Mouse (Mus musculus): Measurements from ENCODE around the gene Det1. TPM values are rescaled to one million over a fixed set of nuclear protein-coding genes. Genes with fewer than 3 reads are reported as not detected.
A peak's percentile ranks its signal among the peaks of the same experiment; 100 is the strongest.

The Det1 gene
- polyA plus RNA-seq (2014; fragmentation: Nextera tagmentation; extraction: Ambion mirVana), result 12.9 and 14.9 TPM in 2 replicates

DNA sequence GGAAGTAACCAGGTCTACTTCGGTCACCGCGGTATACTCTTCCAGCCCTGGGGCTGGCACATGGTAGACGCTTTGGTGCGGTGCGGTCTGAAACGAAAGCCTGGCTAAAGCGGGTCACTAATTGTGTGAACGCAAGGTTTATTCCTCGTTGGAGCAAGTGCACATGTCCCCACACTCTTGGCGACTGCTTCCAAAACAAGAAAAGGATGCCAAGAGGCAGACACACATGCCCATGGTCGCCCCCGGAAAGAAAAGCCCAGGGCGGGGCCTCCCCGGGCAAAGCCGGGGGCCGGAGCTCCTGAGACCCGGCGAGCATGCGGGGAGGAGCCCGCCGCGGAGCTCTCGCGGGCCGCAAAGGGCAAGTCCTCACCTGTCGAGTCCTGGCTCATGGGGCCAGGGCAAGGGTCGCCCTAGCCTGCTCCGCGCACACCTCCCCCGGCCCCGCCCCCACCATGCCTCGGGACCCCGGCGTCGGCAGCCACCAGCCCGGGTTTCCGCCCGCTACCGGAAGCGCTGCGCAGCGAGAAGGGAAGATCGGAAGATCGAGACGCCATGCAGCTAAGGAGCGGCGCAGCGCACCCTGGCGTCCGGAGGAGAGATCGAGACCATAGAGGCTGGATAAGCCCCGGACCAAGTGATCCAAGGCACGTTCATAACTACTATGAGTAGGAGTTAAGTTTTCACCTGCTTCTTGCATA, at the start of gene Det1:
Gene Det1, minus strand, starts transcription at position 527 of the 698 bp plus-strand sequence.
- under 1% methylated on average over 51 of the region's 54 CpGs for WGBS
- H3K4me2 ChIP-seq (ENCODE audit: low read depth, low read length), result peak within 1 kb of the TSS; percentile 86
- peak within 1 kb of the TSS; percentile 80 for H3K27ac ChIP-seq (ENCODE audit: low read depth, low read length)
- H3K9ac ChIP-seq (replicated peaks; ENCODE audit: low read depth, low read length), result peak within 1 kb of the TSS; percentile 96
- H3K4me1 ChIP-seq (ENCODE audit: control insufficient read depth, insufficient read depth, low read length), result 0 out of 2 replicates have a peak, but pooled peaks cover 3% of the 10 kb centered on the region
- no peaks in the 10 kb centered on the region for H3K27me3 ChIP-seq (ENCODE audit: control insufficient read depth, insufficient read depth, low read length)
- H3K36me3 ChIP-seq (ENCODE audit: control insufficient read depth, insufficient read depth, low read length), result peaks cover 12% of the 10 kb centered on the region
- no peaks in the 10 kb centered on the region for H3K9me3 ChIP-seq (ENCODE audit: control insufficient read depth, low read length)
- ATAC-seq (ENCODE audit: low read depth), result peak; percentile 93
- H3K4me3 ChIP-seq (ENCODE audit: low read depth, low read length), result peak within 1 kb of the TSS; percentile 87

DNA sequence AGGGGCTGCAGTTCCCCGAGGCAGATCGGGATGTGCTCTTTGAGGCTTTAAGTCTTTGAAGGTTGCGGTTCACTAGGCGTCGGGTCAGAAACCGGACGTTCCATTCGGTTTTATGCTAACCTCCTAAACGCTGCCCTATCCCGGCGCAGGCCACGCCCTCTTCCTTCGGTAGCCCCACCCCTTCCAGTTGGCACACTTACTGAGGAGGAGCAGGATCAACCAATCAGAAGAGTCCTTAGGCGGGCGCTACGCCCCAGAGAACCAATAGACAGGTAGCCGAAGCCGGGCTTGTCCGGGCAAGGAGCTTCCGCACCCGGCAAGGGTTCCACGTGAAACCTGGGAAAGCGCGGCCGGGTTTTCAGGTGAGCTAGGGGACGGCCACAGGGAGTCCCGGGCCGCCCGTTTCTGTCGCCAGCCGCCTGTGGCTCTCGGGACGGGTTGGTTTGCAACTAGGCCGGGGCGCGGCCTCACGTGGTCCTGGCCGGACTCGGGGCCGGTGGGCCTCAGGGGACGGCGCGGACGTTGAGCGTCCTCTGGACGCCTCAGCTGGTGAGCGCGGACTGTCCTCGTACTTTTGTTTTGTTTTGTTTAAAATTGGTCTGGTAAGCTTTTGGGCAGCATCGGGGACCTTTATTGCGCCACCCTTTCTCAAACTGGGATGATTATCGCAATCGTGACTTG, 48.7 kb upstream of the Det1 start, which contains the start of gene Aen:
Gene Aen, plus strand, starts transcription at position 202 of the 681 bp plus-strand sequence.
- Histone ChIP-seq H3K4me2 (ENCODE audit: low read depth, low read length) (peak within 1 kb of the TSS; percentile 80), H3K9me3 (ENCODE audit: control insufficient read depth, low read length) (no peaks in the 10 kb centered on the region), H3K27me3 (ENCODE audit: control insufficient read depth, insufficient read depth, low read length) (no peaks in the 10 kb centered on the region), H3K4me3 (ENCODE audit: low read depth, low read length) (peak within 1 kb of the TSS; percentile 95), H3K4me1 (ENCODE audit: control insufficient read depth, insufficient read depth, low read length) (peaks cover 5% of the 10 kb centered on the region; the same call in 1 of the 2 replicates), H3K27ac (ENCODE audit: low read depth, low read length) (no peak within 1 kb of the TSS), H3K36me3 (ENCODE audit: control insufficient read depth, insufficient read depth, low read length) (no peaks in the 10 kb centered on the region), H3K9ac (replicated peaks; ENCODE audit: low read depth, low read length) (peak within 1 kb of the TSS; percentile 70)
- WGBS, result 1% methylated on average over 53 of the region's 53 CpGs
- peak; percentile 99 for ATAC-seq (ENCODE audit: low read depth)

DNA sequence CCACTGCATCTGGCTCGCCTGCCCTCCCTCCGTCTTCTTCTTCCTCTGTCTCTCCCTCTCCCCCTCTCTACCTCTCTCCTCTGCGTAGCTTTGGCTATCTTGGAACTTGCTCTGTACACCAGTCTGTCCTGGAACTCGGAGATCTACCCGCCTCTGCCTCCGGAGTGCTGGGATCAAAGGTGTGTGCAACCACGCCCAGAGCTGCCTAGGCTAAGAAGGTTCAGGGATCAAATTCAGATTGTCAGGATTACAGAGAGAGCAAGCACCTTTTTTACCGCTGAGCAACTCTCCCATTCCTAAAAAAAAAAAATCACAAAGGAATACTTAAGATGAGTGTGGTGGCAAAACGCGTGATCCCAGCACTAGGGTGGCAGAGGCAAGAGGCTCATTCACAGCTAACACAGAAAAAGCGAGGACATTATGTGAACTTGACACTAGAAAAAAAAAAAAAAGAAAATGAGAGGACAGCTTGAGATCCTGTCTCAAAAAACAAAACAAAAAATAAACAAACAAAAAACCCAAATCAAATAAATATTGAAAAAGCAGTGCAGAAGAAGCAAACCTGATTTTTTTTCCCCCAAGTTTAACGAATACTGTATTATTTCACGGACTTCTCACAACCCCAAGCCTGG, 48.1 kb upstream of the Det1 start:
- H3K9ac ChIP-seq (replicated peaks; ENCODE audit: low read depth, low read length), result peak overlapping the region; percentile 4; the same call in 1 of the 2 replicates
- H3K36me3 ChIP-seq (ENCODE audit: control insufficient read depth, insufficient read depth, low read length), result no peaks in the 10 kb centered on the region
- H3K4me1 ChIP-seq (ENCODE audit: control insufficient read depth, insufficient read depth, low read length), result peaks cover 5% of the 10 kb centered on the region; the same call in 1 of the 2 replicates
- no peaks in the 10 kb centered on the region for H3K9me3 ChIP-seq (ENCODE audit: control insufficient read depth, low read length)
- H3K4me3 ChIP-seq (ENCODE audit: low read depth, low read length), result peak overlapping the region; percentile 95
- WGBS, result 60% methylated on average over 13 of the region's 13 CpGs
- no peaks in the 10 kb centered on the region for H3K27me3 ChIP-seq (ENCODE audit: control insufficient read depth, insufficient read depth, low read length)
- H3K4me2 ChIP-seq (ENCODE audit: low read depth, low read length), result peak overlapping the region; percentile 80
- no peak for ATAC-seq (ENCODE audit: low read depth)
- H3K27ac ChIP-seq (ENCODE audit: low read depth, low read length), result no peak overlapping the region

DNA sequence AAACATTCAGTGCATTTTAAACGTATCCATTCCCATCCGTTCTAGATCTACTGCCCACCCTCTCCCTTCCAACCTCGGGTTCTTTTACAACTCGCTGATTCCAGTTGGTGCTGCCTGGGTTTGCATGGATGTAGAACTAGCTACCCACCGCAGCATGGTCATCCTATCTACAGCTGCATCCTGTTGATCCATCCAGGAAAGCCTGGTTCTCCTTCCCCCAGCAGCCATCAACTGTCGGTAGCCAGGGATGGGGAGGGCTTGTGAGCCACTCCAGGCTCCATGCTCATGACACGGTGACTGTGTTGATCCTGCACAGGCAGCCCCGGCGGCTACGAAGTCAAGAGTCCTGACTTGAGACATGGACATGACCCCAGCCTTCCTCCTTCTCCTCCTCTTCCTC, 46.9 kb upstream of the Det1 start:
- H3K9ac ChIP-seq (replicated peaks; ENCODE audit: low read depth, low read length), result no peak overlapping the region
- H3K27me3 ChIP-seq (ENCODE audit: control insufficient read depth, insufficient read depth, low read length), result no peaks in the 10 kb centered on the region
- H3K4me1 ChIP-seq (ENCODE audit: control insufficient read depth, insufficient read depth, low read length), result peaks cover 5% of the 10 kb centered on the region; the same call in 1 of the 2 replicates
- H3K4me3 ChIP-seq (ENCODE audit: low read depth, low read length), result no peak overlapping the region
- H3K9me3 ChIP-seq (ENCODE audit: control insufficient read depth, low read length), result no peaks in the 10 kb centered on the region
- no peak overlapping the region for H3K27ac ChIP-seq (ENCODE audit: low read depth, low read length)
- no peak overlapping the region for H3K4me2 ChIP-seq (ENCODE audit: low read depth, low read length)
- no peak for ATAC-seq (ENCODE audit: low read depth)
- WGBS, result 92% methylated on average over 10 of the region's 10 CpGs
- H3K36me3 ChIP-seq (ENCODE audit: control insufficient read depth, insufficient read depth, low read length), result no peaks in the 10 kb centered on the region

DNA sequence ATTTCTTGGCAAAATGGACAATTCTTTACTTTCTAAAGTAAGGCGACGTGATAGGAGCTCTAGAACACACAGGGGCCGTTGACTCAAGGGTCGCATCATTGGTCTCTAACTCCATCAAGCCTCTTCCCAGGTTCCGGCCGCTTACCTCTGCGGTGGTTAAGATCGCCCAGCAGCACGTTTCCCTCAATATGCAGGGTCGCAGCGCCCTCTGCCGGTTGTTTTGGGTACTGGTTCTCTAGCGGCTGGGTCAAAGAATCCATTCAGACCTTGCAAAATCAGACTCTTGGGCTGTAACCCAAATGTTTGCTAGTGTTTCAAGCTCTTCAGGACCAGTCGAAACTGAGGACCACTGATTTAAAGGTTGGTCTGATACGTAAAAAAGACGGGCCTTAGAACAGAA, 43.6 kb upstream of the Det1 start:
- H3K4me2 ChIP-seq (ENCODE audit: low read depth, low read length), result no peak overlapping the region
- no peaks in the 10 kb centered on the region for H3K36me3 ChIP-seq (ENCODE audit: control insufficient read depth, insufficient read depth, low read length)
- no peaks in the 10 kb centered on the region for H3K27me3 ChIP-seq (ENCODE audit: control insufficient read depth, insufficient read depth, low read length)
- H3K4me3 ChIP-seq (ENCODE audit: low read depth, low read length), result no peak overlapping the region
- H3K27ac ChIP-seq (ENCODE audit: low read depth, low read length), result no peak overlapping the region
- H3K9me3 ChIP-seq (ENCODE audit: control insufficient read depth, low read length), result no peaks in the 10 kb centered on the region
- 0 out of 2 replicates have a peak, but pooled peaks have one; percentile 9 for ATAC-seq (ENCODE audit: low read depth)
- H3K4me1 ChIP-seq (ENCODE audit: control insufficient read depth, insufficient read depth, low read length), result peaks cover 28% of the 10 kb centered on the region
- H3K9ac ChIP-seq (replicated peaks; ENCODE audit: low read depth, low read length), result no peak overlapping the region
- 2% methylated on average over 16 of the region's 16 CpGs for WGBS

DNA sequence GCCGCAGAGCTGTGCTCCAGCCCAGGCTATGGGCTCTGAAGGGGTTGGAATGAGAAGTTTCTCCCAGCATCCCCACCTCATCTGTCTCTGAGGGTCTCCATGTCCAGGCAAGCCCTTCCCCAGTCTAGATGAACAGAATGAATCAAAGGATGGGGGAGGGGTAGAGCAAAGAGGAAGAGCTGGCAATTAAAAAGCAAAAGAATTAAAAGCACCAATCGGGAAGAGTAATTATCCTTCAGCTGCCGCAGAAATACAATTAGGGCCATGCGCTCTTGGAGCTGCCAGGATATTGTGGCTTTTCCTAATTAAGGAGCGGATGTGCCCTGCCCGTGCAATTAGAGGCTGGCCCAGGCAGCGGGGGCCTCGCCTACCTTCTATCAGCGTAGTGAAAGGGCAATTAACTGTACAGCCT, 40.4 kb upstream of the Det1 start:
- WGBS, result 6% methylated on average over 9 of the region's 9 CpGs
- peak overlapping the region; percentile 37; the same call in 1 of the 2 replicates for H3K9ac ChIP-seq (replicated peaks; ENCODE audit: low read depth, low read length)
- H3K4me3 ChIP-seq (ENCODE audit: low read depth, low read length), result peak overlapping the region; percentile 22; the same call in 1 of the 2 replicates
- H3K9me3 ChIP-seq (ENCODE audit: control insufficient read depth, low read length), result no peaks in the 10 kb centered on the region
- H3K4me1 ChIP-seq (ENCODE audit: control insufficient read depth, insufficient read depth, low read length), result peaks cover 41% of the 10 kb centered on the region
- H3K27me3 ChIP-seq (ENCODE audit: control insufficient read depth, insufficient read depth, low read length), result peaks cover 3% of the 10 kb centered on the region; the same call in 1 of the 2 replicates
- H3K36me3 ChIP-seq (ENCODE audit: control insufficient read depth, insufficient read depth, low read length), result no peaks in the 10 kb centered on the region
- peak overlapping the region; percentile 43 for H3K4me2 ChIP-seq (ENCODE audit: low read depth, low read length)
- peak; percentile 47 for ATAC-seq (ENCODE audit: low read depth)
- H3K27ac ChIP-seq (ENCODE audit: low read depth, low read length), result peak overlapping the region; percentile 85

DNA sequence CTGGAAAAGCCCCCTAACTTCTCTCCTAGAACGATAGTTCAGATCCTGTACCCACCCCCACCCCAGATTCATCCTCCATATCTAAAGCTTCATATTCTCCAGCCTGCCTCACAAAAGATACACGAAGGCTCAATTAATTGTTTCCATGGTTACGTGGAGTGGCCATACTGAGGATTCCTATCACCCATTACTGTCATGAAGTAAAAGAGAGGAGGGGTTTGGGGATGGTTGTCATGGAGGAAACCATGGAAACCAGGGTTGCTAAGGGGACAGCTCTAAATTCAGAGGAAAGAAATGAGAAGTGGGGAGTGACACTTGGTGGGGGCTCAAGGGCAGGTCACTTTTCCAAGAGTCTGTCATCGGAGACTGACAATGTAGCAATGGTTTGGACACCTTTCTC, 39.4 kb upstream of the Det1 start:
- H3K9ac ChIP-seq (replicated peaks; ENCODE audit: low read depth, low read length), result no peak overlapping the region
- H3K4me1 ChIP-seq (ENCODE audit: control insufficient read depth, insufficient read depth, low read length), result peaks cover 44% of the 10 kb centered on the region
- ATAC-seq (ENCODE audit: low read depth), result no peak
- H3K27me3 ChIP-seq (ENCODE audit: control insufficient read depth, insufficient read depth, low read length), result peaks cover 3% of the 10 kb centered on the region; the same call in 1 of the 2 replicates
- WGBS, result 24% methylated on average over 4 of the region's 4 CpGs
- no peaks in the 10 kb centered on the region for H3K9me3 ChIP-seq (ENCODE audit: control insufficient read depth, low read length)
- peak overlapping the region; percentile 22 for H3K4me3 ChIP-seq (ENCODE audit: low read depth, low read length)
- H3K36me3 ChIP-seq (ENCODE audit: control insufficient read depth, insufficient read depth, low read length), result no peaks in the 10 kb centered on the region
- peak overlapping the region; percentile 85 for H3K27ac ChIP-seq (ENCODE audit: low read depth, low read length)
- peak overlapping the region; percentile 43 for H3K4me2 ChIP-seq (ENCODE audit: low read depth, low read length)

DNA sequence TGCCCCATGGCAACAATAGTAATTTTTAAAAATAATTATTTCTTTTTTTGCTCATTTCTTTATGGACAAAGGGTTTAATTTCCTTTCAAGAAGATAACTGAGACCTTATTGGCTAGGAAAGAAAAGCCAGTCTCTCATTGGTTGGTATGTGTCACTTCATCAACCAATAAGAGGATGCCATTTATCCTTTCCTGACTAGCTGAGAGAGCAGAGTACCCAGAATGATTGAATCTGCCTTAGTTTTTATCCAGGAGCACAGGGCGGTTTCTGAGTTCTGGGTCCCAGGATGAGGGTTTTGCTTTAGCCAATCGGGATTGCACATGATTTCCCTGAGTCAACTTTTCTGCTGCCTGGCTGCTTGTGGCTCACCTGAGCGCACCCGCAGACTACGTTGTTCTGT, 38.3 kb upstream of the Det1 start:
- ATAC-seq (ENCODE audit: low read depth), result no peak
- Histone ChIP-seq H3K4me3 (ENCODE audit: low read depth, low read length) (peak overlapping the region; percentile 58), H3K4me2 (ENCODE audit: low read depth, low read length) (peak overlapping the region; percentile 72), H3K36me3 (ENCODE audit: control insufficient read depth, insufficient read depth, low read length) (no peaks in the 10 kb centered on the region), H3K4me1 (ENCODE audit: control insufficient read depth, insufficient read depth, low read length) (peaks cover 47% of the 10 kb centered on the region), H3K9ac (replicated peaks; ENCODE audit: low read depth, low read length) (no peak overlapping the region), H3K9me3 (ENCODE audit: control insufficient read depth, low read length) (no peaks in the 10 kb centered on the region), H3K27me3 (ENCODE audit: control insufficient read depth, insufficient read depth, low read length) (peaks cover 3% of the 10 kb centered on the region; the same call in 1 of the 2 replicates), H3K27ac (ENCODE audit: low read depth, low read length) (peak overlapping the region; percentile 71)
- WGBS, result 55% methylated on average over 5 of the region's 5 CpGs
